Mouse (Mus musculus) G1E (cell line): Measurements from ENCODE around the gene Nucks1.

Experiments used
- CTCF ChIP-seq: IDR thresholded peaks from 2 replicates; pipeline ENCODE4 v1.5.1; 2012; ENCODE audit warnings: low read depth, low read length, inconsistent platforms, mixed read lengths
- GATA1 ChIP-seq: IDR thresholded peaks from 2 replicates; pipeline ENCODE4 v1.6.1; 2012; ENCODE audit warnings: borderline replicate concordance, low read length, inconsistent platforms, mixed read lengths
- GATA2 ChIP-seq: IDR thresholded peaks from 2 replicates; pipeline ENCODE4 v1.6.1; 2012; ENCODE audit warnings: low read depth, low read length, inconsistent platforms, borderline replicate concordance
- TAL1 ChIP-seq: conservative IDR thresholded peaks from 2 replicates; pipeline ENCODE4 v1.6.1; 2012; ENCODE audit warnings: low read depth, low read length, inconsistent platforms, mixed read lengths

DNA sequence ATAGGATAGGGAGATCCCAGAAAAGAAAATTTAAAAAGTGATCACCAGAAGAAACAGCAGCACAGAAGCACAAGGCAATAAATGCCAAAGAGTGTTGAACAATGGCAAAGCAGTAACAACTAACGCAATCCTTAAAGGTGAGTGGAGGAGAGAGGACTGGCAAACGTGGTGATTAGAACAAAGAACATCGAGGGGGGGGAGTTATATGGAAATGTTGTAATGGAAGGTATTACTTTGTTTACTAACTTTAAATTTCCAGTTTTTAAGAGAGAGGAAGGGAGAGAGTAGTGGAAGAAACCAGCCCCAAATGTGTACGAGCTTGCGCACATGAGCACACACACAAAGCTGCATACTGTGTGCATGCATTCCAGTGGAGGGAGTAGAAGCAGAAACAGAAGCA lies 44.7 kb upstream of the Nucks1 start:
- TF ChIP-seq CTCF (no peak), GATA2 (no peak), TAL1 (no peak), GATA1 (no peak)
